Mouse (Mus musculus): ENCODE results near the gene Rab6a.
"Not testable (repeated sequence)": the region's sequence is repeated elsewhere in the genome, so short reads cannot be mapped to it uniquely, and the experiment has no call there.

Rab6a gene

GRCm38 (mm10) chr7:100607214-100608129, at the start of gene Rab6a:
TSS of gene Rab6a (plus strand) at chr7:100607410.
- peak; percentile 99 for DNase-seq (ENCODE audit: low spot score)

GRCm38 (mm10) chr7:100559331-100559730, 47.9 kb upstream of the Rab6a start:
- DNase-seq (ENCODE audit: low spot score), result peak; percentile 54

GRCm38 (mm10) chr7:100561861-100562587, 45.2 kb upstream of the Rab6a start:
- DNase-seq (ENCODE audit: low spot score), result no peak

- DNase-seq (ENCODE audit: low spot score), result not testable (repeated sequence)
These were observed 40.0 kb upstream of the Rab6a start for GRCm38 (mm10) chr7:100567238-100567637.

- no peak for DNase-seq (ENCODE audit: low spot score)
These were observed 37.3 kb upstream of the Rab6a start for GRCm38 (mm10) chr7:100569907-100570306.

GRCm38 (mm10) chr7:100570930-100571715, 36.1 kb upstream of the Rab6a start:
- peak; percentile 65 for DNase-seq (ENCODE audit: low spot score)

GRCm38 (mm10) chr7:100572061-100572460, 35.1 kb upstream of the Rab6a start:
- DNase-seq (ENCODE audit: low spot score), result no peak

- DNase-seq (ENCODE audit: low spot score), result no peak
These were observed 34.5 kb upstream of the Rab6a start for GRCm38 (mm10) chr7:100572704-100573103.

GRCm38 (mm10) chr7:100578794-100579193, 28.4 kb upstream of the Rab6a start:
- DNase-seq (ENCODE audit: low spot score), result no peak

GRCm38 (mm10) chr7:100582235-100582634, 25.0 kb upstream of the Rab6a start:
- DNase-seq (ENCODE audit: low spot score), result no peak

- DNase-seq (ENCODE audit: low spot score), result peak; percentile 89
These were observed 24.4 kb upstream of the Rab6a start for GRCm38 (mm10) chr7:100582727-100583236.

- no peak for DNase-seq (ENCODE audit: low spot score)
These were observed 17.4 kb upstream of the Rab6a start for GRCm38 (mm10) chr7:100589816-100590215.

GRCm38 (mm10) chr7:100590504-100590844, 16.7 kb upstream of the Rab6a start:
- DNase-seq (ENCODE audit: low spot score), result no peak

- peak; percentile 75 for DNase-seq (ENCODE audit: low spot score)
These were observed 16.2 kb upstream of the Rab6a start for GRCm38 (mm10) chr7:100590845-100591521.

GRCm38 (mm10) chr7:100591522-100591852, 15.7 kb upstream of the Rab6a start:
- no peak for DNase-seq (ENCODE audit: low spot score)

- DNase-seq (ENCODE audit: low spot score), result no peak
These were observed 13.9 kb upstream of the Rab6a start for GRCm38 (mm10) chr7:100593349-100593748.

GRCm38 (mm10) chr7:100600211-100600610, 7.0 kb upstream of the Rab6a start:
- DNase-seq (ENCODE audit: low spot score), result no peak

- DNase-seq (ENCODE audit: low spot score), result peak; percentile 40
These were observed 1.0 kb downstream of the Rab6a start, which contains the start of gene Mrpl48 for GRCm38 (mm10) chr7:100608130-100608741. TSS of gene Mrpl48 (minus strand) at chr7:100608301.

GRCm38 (mm10) chr7:100608910-100609309, 1.7 kb downstream of the Rab6a start:
- DNase-seq (ENCODE audit: low spot score), result no peak

GRCm38 (mm10) chr7:100616121-100616857, 9.1 kb downstream of the Rab6a start:
- peak; percentile 54 for DNase-seq (ENCODE audit: low spot score)
